Mouse (Mus musculus) hindbrain, embryonic 12.5 days (tissue): ENCODE data around the gene Cdsn. TPM values are rescaled to one million over a fixed set of nuclear protein-coding genes. Genes with fewer than 3 reads are reported as not detected.

ENCODE experiments used
- polyA plus RNA-seq: library from polyadenylated mRNA; unstranded; fragments of >200 nt; fragmentation: Nextera tagmentation; extraction: Ambion mirVana; gene quantifications from 2 replicates; pipeline ENCODE4 v1.2.1, GENCODE M21; 2016

Cdsn gene
- polyA plus RNA-seq, 1 experiment from 2014 or later, result 0.08 TPM

Other genes with a start within 250 kb of the Cdsn start
- 0.12 TPM in 1 of 2 replicates, not detected in the other for gene H2-Q1, start 231.7 kb upstream of the Cdsn start, polyA plus RNA-seq
- 0.46 TPM in 1 of 2 replicates, not detected in the other for gene H2-Q2, start 209.9 kb upstream of the Cdsn start, polyA plus RNA-seq
- gene H2-Q4, start 172.5 kb upstream of the Cdsn start, polyA plus RNA-seq, result 1.6 and 1.7 TPM in 2 replicates
- gene H2-Q6, start 127.3 kb upstream of the Cdsn start, polyA plus RNA-seq, result 0.10 and 0.42 TPM in 2 replicates
- gene H2-Q7, start 113.0 kb upstream of the Cdsn start, polyA plus RNA-seq, result 3.9 and 4.7 TPM in 2 replicates
- gene H2-Q10, start 82.0 kb upstream of the Cdsn start, polyA plus RNA-seq, result 0.10 TPM in 1 of 2 replicates, not detected in the other
- gene Pou5f1, start 46.1 kb upstream of the Cdsn start, polyA plus RNA-seq, result not detected in 2 replicates
- gene Tcf19, start 35.3 kb upstream of the Cdsn start, polyA plus RNA-seq, result 37.3 and 37.6 TPM in 2 replicates
- gene Cchcr1, start 35.0 kb upstream of the Cdsn start, polyA plus RNA-seq, result 14.8 and 15.2 TPM in 2 replicates
- gene Psors1c2, start 18.9 kb upstream of the Cdsn start, polyA plus RNA-seq, result 1.1 and 1.2 TPM in 2 replicates
- not detected in 2 replicates for gene 2300002M23Rik, start 15.3 kb downstream of the Cdsn start, polyA plus RNA-seq
- gene Sfta2, start 49.4 kb downstream of the Cdsn start, polyA plus RNA-seq, result not detected in 2 replicates
- gene Gm9573, start 74.5 kb downstream of the Cdsn start, polyA plus RNA-seq, result not detected in 2 replicates
- gene Mucl3, start 91.6 kb downstream of the Cdsn start, polyA plus RNA-seq, result 0.15 and 0.20 TPM in 2 replicates
- gene Vars2, start 115.5 kb downstream of the Cdsn start, polyA plus RNA-seq, result 16.5 and 16.9 TPM in 2 replicates
- gene Gtf2h4, start 121.6 kb downstream of the Cdsn start, polyA plus RNA-seq, result 34.7 and 37.7 TPM in 2 replicates
- gene Ddr1, start 152.5 kb downstream of the Cdsn start, polyA plus RNA-seq, result 168 and 182 TPM in 2 replicates